ENCODE assay signal across 8 mouse cellular contexts in genomic region chr2:131186771-131187601, GRCm38 (mm10). TPM values are rescaled to one million over a fixed set of nuclear protein-coding genes. Genes with fewer than 3 reads are reported as not detected.
DNase-seq lines count a peak whose midpoint lies in the region; ATAC-seq and TF ChIP-seq lines count a peak whose summit lies in the region.

Gene Cdc25b (plus strand): TSS chr2:131186949.
Gene Spef1 (minus strand): TSS chr2:131187282.

- no peak for TF ChIP-seq EP300 in CH12.LX (IDR thresholded peaks at IDR 0.05; ENCODE audit: low read length)
- TF ChIP-seq EP300 in liver, embryonic 14.5 days (IDR thresholded peaks at IDR 0.05; ENCODE audit: low read depth): no peak; the same call in 1 of the 2 replicates

- no peak within 1 kb of the TSS for H3K27ac ChIP-seq in CH12.LX (ENCODE audit: insufficient read depth, low read depth)
- peak within 1 kb of the TSS; percentile 86 for H3K27ac ChIP-seq in heart, embryonic 12.5 days (ENCODE audit: poor library complexity, severe bottlenecking)
- peak within 1 kb of the TSS; percentile 85 for H3K27ac ChIP-seq in kidney, embryonic 16.5 days (ENCODE audit: low read length)
- peak within 1 kb of the TSS; percentile 90 for H3K27ac ChIP-seq in liver, embryonic 14.5 days
- peak within 1 kb of the TSS; percentile 42 for H3K27ac ChIP-seq in stomach, embryonic 16.5 days (ENCODE audit: low read length)

- H3K4me3 ChIP-seq in CH12.LX (replicated peaks in 1 of 3; ENCODE audit: low read depth in 2 of 3, low read length in 2 of 3, poor library complexity in 1 of 3): peak within 1 kb of the TSS; percentile 46 to 82 (median 78)
- H3K4me3 ChIP-seq in erythroblast, embryonic 14.5 days (replicated peaks): peak within 1 kb of the TSS; percentile 74
- peak within 1 kb of the TSS; percentile 59 for H3K4me3 ChIP-seq in heart, embryonic 12.5 days
- H3K4me3 ChIP-seq in kidney, embryonic 16.5 days (ENCODE audit: low read length): peak within 1 kb of the TSS; percentile 75
- H3K4me3 ChIP-seq in liver, embryonic 14.5 days (ENCODE audit: insufficient read depth in 1 of 2, low read depth in 2 of 2, low read length in 2 of 2): peak within 1 kb of the TSS; percentile 76 to 78
- peak within 1 kb of the TSS; percentile 83 for H3K4me3 ChIP-seq in stomach, embryonic 16.5 days (replicated peaks; ENCODE audit: low read length)

- TF ChIP-seq POLR2A in CH12.LX (IDR thresholded peaks at IDR 0.05; ENCODE audit: low read depth, low read length): peak; percentile 80
- no peak; the same call in 1 of the 2 replicates for TF ChIP-seq POLR2A in brain, embryonic 14.5 days (IDR thresholded peaks at IDR 0.05; ENCODE audit: borderline replicate concordance, extremely low read depth, insufficient read depth, insufficient read length, poor library complexity, severe bottlenecking)

- peaks cover 4% of the 10 kb centered on the region for H3K27me3 ChIP-seq in CH12.LX (replicated peaks)
- H3K27me3 ChIP-seq in erythroblast, embryonic 14.5 days (ENCODE audit: control insufficient read depth): no peaks in the 10 kb centered on the region
- H3K27me3 ChIP-seq in heart, embryonic 12.5 days (replicated peaks): no peaks in the 10 kb centered on the region
- H3K27me3 ChIP-seq in kidney, embryonic 16.5 days (ENCODE audit: insufficient read depth, low read length): no peaks in the 10 kb centered on the region
- H3K27me3 ChIP-seq in liver, embryonic 14.5 days (ENCODE audit: control insufficient read depth, insufficient read depth, low read length): no peaks in the 10 kb centered on the region
- H3K27me3 ChIP-seq in stomach, embryonic 16.5 days (ENCODE audit: control insufficient read depth, insufficient read depth, low read length): no peaks in the 10 kb centered on the region

- dilution Hi-C loops in CH12.LX (cut with MboI; ENCODE audit: extremely low pct_ligation_motif_present, extremely low pct_unique_long_range_greater_than_20kb, low sequenced_read_pairs): no loop called here

- peak within 1 kb of the TSS; percentile 93 for H3K4me2 ChIP-seq in CH12.LX (ENCODE audit: insufficient read depth, low read depth, poor library complexity, severe bottlenecking)
- peak within 1 kb of the TSS; percentile 76 for H3K4me2 ChIP-seq in heart, embryonic 12.5 days
- H3K4me2 ChIP-seq in kidney, embryonic 16.5 days (replicated peaks; ENCODE audit: low read depth, low read length): peak within 1 kb of the TSS; percentile 89
- H3K4me2 ChIP-seq in liver, embryonic 14.5 days (ENCODE audit: low read depth): peak within 1 kb of the TSS; percentile 98
- peak within 1 kb of the TSS; percentile 85 for H3K4me2 ChIP-seq in stomach, embryonic 16.5 days (ENCODE audit: low read depth, low read length)

- no peaks in the 10 kb centered on the region for H3K9me3 ChIP-seq in CH12.LX (replicated peaks; ENCODE audit: low read length)
- H3K9me3 ChIP-seq in erythroblast, embryonic 14.5 days (ENCODE audit: control insufficient read depth, low read length): no peaks in the 10 kb centered on the region
- H3K9me3 ChIP-seq in heart, embryonic 12.5 days (replicated peaks): no peaks in the 10 kb centered on the region
- no peaks in the 10 kb centered on the region for H3K9me3 ChIP-seq in kidney, embryonic 16.5 days (ENCODE audit: low read length)
- no peaks in the 10 kb centered on the region for H3K9me3 ChIP-seq in liver, embryonic 14.5 days (ENCODE audit: control insufficient read depth, low read length)
- no peaks in the 10 kb centered on the region for H3K9me3 ChIP-seq in stomach, embryonic 16.5 days (replicated peaks; ENCODE audit: control insufficient read depth, low read length)

- WGBS in heart, embryonic 12.5 days: under 1% methylated on average over 39 of the region's 43 CpGs
- 1% methylated on average over 42 of the region's 43 CpGs for WGBS in kidney, embryonic 16.5 days
- WGBS in liver, embryonic 14.5 days (ENCODE audit: insufficient replicate concordance): 2% methylated on average over 43 of the region's 43 CpGs
- WGBS in stomach, embryonic 16.5 days: under 1% methylated on average over 42 of the region's 43 CpGs

- no peaks in the 10 kb centered on the region for H3K79me2 ChIP-seq in CH12.LX (replicated peaks; ENCODE audit: control insufficient read depth, extremely low read depth, insufficient read depth, poor library complexity, severe bottlenecking)

- no peak for TF ChIP-seq RAD21 in CH12.LX (IDR thresholded peaks at IDR 0.05; ENCODE audit: low read depth, low read length)

- peaks cover 23 to 51% of the 10 kb centered on the region in 2 experiments for H3K4me1 ChIP-seq in CH12.LX (ENCODE audit: control insufficient read depth in 1 of 2, insufficient read depth in 2 of 2)
- H3K4me1 ChIP-seq in erythroblast, embryonic 14.5 days (ENCODE audit: control insufficient read depth): peaks cover 63% of the 10 kb centered on the region
- peaks cover 40% of the 10 kb centered on the region for H3K4me1 ChIP-seq in heart, embryonic 12.5 days (replicated peaks)
- H3K4me1 ChIP-seq in kidney, embryonic 16.5 days (ENCODE audit: insufficient read depth, low read length): peaks cover 30% of the 10 kb centered on the region
- H3K4me1 ChIP-seq in liver, embryonic 14.5 days (replicated peaks; ENCODE audit: control insufficient read depth in 2 of 2, insufficient read depth in 2 of 2, low read length in 1 of 2): peaks cover 27 to 34% of the 10 kb centered on the region in 2 experiments
- H3K4me1 ChIP-seq in stomach, embryonic 16.5 days (ENCODE audit: control insufficient read depth, insufficient read depth, low read length): peaks cover 31% of the 10 kb centered on the region

- peaks cover 0 to 10% of the 10 kb centered on the region in 2 experiments for H3K36me3 ChIP-seq in CH12.LX (replicated peaks in 1 of 2; ENCODE audit: control insufficient read depth in 1 of 2, insufficient read depth in 1 of 2, low read length in 1 of 2)
- H3K36me3 ChIP-seq in erythroblast, embryonic 14.5 days (ENCODE audit: control insufficient read depth): peaks cover 51% of the 10 kb centered on the region
- H3K36me3 ChIP-seq in heart, embryonic 12.5 days: peaks cover 18% of the 10 kb centered on the region
- H3K36me3 ChIP-seq in kidney, embryonic 16.5 days (ENCODE audit: insufficient read depth, low read length): peaks cover 8% of the 10 kb centered on the region
- peaks cover 38% of the 10 kb centered on the region for H3K36me3 ChIP-seq in liver, embryonic 14.5 days (replicated peaks; ENCODE audit: control insufficient read depth, insufficient read depth, low read depth)
- peaks cover 9% of the 10 kb centered on the region; the same call in 1 of the 2 replicates for H3K36me3 ChIP-seq in stomach, embryonic 16.5 days (ENCODE audit: control insufficient read depth, insufficient read depth, low read length)

- peak; percentile 93 for ATAC-seq in heart, embryonic 12.5 days (ENCODE audit: insufficient number of reproducible peaks, low FRiP score)
- peak; percentile 88 for ATAC-seq in kidney, embryonic 16.5 days (ENCODE audit: low FRiP score, low TSS enrichment)
- peak; percentile 88 for ATAC-seq in liver, embryonic 14.5 days (ENCODE audit: insufficient read depth)
- ATAC-seq in stomach, embryonic 16.5 days (ENCODE audit: insufficient read depth, low FRiP score): peak; percentile 94

- no peak for TF ChIP-seq CTCF in CH12.LX (conservative IDR thresholded peaks at IDR 0.05 in 1 of 2, IDR thresholded peaks at IDR 0.05 in 1 of 2; ENCODE audit: low read depth in 2 of 2, low read length in 2 of 2)
- peak; percentile 31; the same call in 1 of the 2 replicates for TF ChIP-seq CTCF in brain, embryonic 14.5 days (IDR thresholded peaks at IDR 0.05; ENCODE audit: borderline replicate concordance, extremely low read depth, insufficient read depth, insufficient read length)
- peak; percentile 50 for TF ChIP-seq CTCF in liver, embryonic 14.5 days (IDR thresholded peaks at IDR 0.05; ENCODE audit: low read depth)

- in situ Hi-C loops in CH12.LX (cut with MboI; ENCODE audit: low pct_ligation_motif_present, low pct_unique_long_range_greater_than_20kb, low sequenced_read_pairs): no loop called here

- H3K9ac ChIP-seq in CH12.LX (ENCODE audit: insufficient read depth, low read depth): peak within 1 kb of the TSS; percentile 65; the same call in 1 of the 2 replicates
- H3K9ac ChIP-seq in heart, embryonic 12.5 days: peak within 1 kb of the TSS; percentile 74
- peak within 1 kb of the TSS; percentile 85 for H3K9ac ChIP-seq in kidney, embryonic 16.5 days (replicated peaks; ENCODE audit: low read length)
- peak within 1 kb of the TSS; percentile 95 for H3K9ac ChIP-seq in liver, embryonic 14.5 days (replicated peaks)
- peak within 1 kb of the TSS; percentile 88 for H3K9ac ChIP-seq in stomach, embryonic 16.5 days (ENCODE audit: low read length)

- DNase-seq in CH12.LX (ENCODE audit: extremely low read depth): peak; percentile 80
- peak; percentile 93 for DNase-seq in brain, embryonic 14.5 days (ENCODE audit: low read depth)
- peak in 2 of 3 experiments; percentile 79 to 81 for DNase-seq in liver, embryonic 14.5 days (ENCODE audit: low read depth in 3 of 3, low spot score in 3 of 3)
- DNase-seq in neural tube, embryonic 10.5 days (ENCODE audit: extremely low spot score, low spot score): peak; percentile 90

TF ChIP-seq in CH12.LX, 34 proteins besides CTCF, POLR2A, EP300 and RAD21 (continues in another document):
- 0 out of 2 replicates have a peak, but pooled peaks have one; percentile 31 for TF ChIP-seq ZMIZ1 (IDR thresholded peaks at IDR 0.05; ENCODE audit: low read depth, low read length)

RNA-seq across cellular contexts. Expression of gene Cdc25b, which starts in this region (rescaled TPM):
- total RNA-seq in CH12.LX (2012; rRNA removed) (11.6 and 14.4 TPM in 2 replicates), CH12.LX (2014; rRNA removed) (23.3 and 24.0 TPM in 2 replicates)
- polyA plus RNA-seq in CH12.LX (2012; ENCODE audit: insufficient read length, low read depth): 21.3 and 22.8 TPM in 2 replicates
- 41.4 and 54.8 TPM in 2 replicates for polyA plus RNA-seq in brain, embryonic 14.5 days (2012; rRNA removed)
- polyA plus RNA-seq in erythroblast, embryonic 14.5 days (2012): 52.6 and 58.1 TPM in 2 replicates
- 38.7 and 39.1 TPM in 2 replicates for polyA plus RNA-seq in heart, embryonic 12.5 days (2016; fragmentation: Nextera tagmentation; extraction: Ambion mirVana)
- polyA plus RNA-seq in kidney, embryonic 16.5 days (2015; fragmentation: Nextera tagmentation; extraction: Ambion mirVana): 73.8 and 87.0 TPM in 2 replicates
- polyA plus RNA-seq in liver, embryonic 14.5 days (2012; rRNA removed): 156 and 166 TPM in 2 replicates
- 184 and 209 TPM in 2 replicates for polyA plus RNA-seq in liver, embryonic 14.5 days (2014; fragmentation: Nextera tagmentation; extraction: Ambion mirVana)
- polyA plus RNA-seq in stomach, embryonic 16.5 days (2015; fragmentation: Nextera tagmentation; extraction: Ambion mirVana): 72.3 and 72.8 TPM in 2 replicates

RNA-seq across cellular contexts. Expression of gene Spef1, which starts in this region (rescaled TPM):
- total RNA-seq in CH12.LX (2012; rRNA removed): 0.97 and 1.0 TPM in 2 replicates
- 0.34 and 0.45 TPM in 2 replicates for total RNA-seq in CH12.LX (2014; rRNA removed)
- 1.2 TPM in 2 replicates for polyA plus RNA-seq in CH12.LX (2012; ENCODE audit: insufficient read length, low read depth)
- 35.4 and 36.4 TPM in 2 replicates for polyA plus RNA-seq in brain, embryonic 14.5 days (2012; rRNA removed)
- polyA plus RNA-seq in erythroblast, embryonic 14.5 days (2012): 1.6 and 2.1 TPM in 2 replicates
- 1.2 and 1.3 TPM in 2 replicates for polyA plus RNA-seq in heart, embryonic 12.5 days (2016; fragmentation: Nextera tagmentation; extraction: Ambion mirVana)
- 3.3 and 4.7 TPM in 2 replicates for polyA plus RNA-seq in kidney, embryonic 16.5 days (2015; fragmentation: Nextera tagmentation; extraction: Ambion mirVana)
- polyA plus RNA-seq in liver, embryonic 14.5 days (2012; rRNA removed): 2.2 TPM in 2 replicates
- 1.3 and 1.4 TPM in 2 replicates for polyA plus RNA-seq in liver, embryonic 14.5 days (2014; fragmentation: Nextera tagmentation; extraction: Ambion mirVana)
- polyA plus RNA-seq in stomach, embryonic 16.5 days (2015; fragmentation: Nextera tagmentation; extraction: Ambion mirVana): 3.6 and 4.8 TPM in 2 replicates

Comparison
In these comparisons a context has a peak if more than half of its experiments do, and no peak if none do; other contexts are left out.
1. CTCF ChIP-seq: peak in brain, embryonic 14.5 days (single experiment) and liver, embryonic 14.5 days (single experiment); none in CH12.LX (0 of 2).
2. Peak in every context shown above with its lines, with median percentiles within 50 percentile points of each other: DNase-seq, H3K4me2 ChIP-seq, H3K4me3 ChIP-seq, H3K9ac ChIP-seq and ATAC-seq.